8 mouse cellular contexts compared by ENCODE assay signal in genomic region chr9:107624539-107624938, GRCm38 (mm10). TPM values are rescaled to one million over a fixed set of nuclear protein-coding genes. Genes with fewer than 3 reads are reported as not detected.
DNase-seq lines count a peak whose midpoint lies in the region; ATAC-seq and TF ChIP-seq lines count a peak whose summit lies in the region.

No protein-coding gene starts in this region.

- H3K27me3 ChIP-seq in G1E (ENCODE audit: insufficient read depth, low read length) = no peaks in the 10 kb centered on the region
- no peaks in the 10 kb centered on the region for H3K27me3 ChIP-seq in liver, embryonic 11.5 days (replicated peaks; ENCODE audit: control insufficient read depth, insufficient read depth, low read length)

- ATAC-seq in G1E (ENCODE audit: extremely low read depth, insufficient number of reproducible peaks, low FRiP score, poor library complexity, severe bottlenecking) = peak; percentile 67
- no peak for ATAC-seq in liver, embryonic 11.5 days (replicated peaks; ENCODE audit: low FRiP score)

- H3K4me1 ChIP-seq in G1E (ENCODE audit: insufficient read depth, low read depth, low read length) = peaks cover 67% of the 10 kb centered on the region
- peaks cover 49% of the 10 kb centered on the region for H3K4me1 ChIP-seq in liver, embryonic 11.5 days (replicated peaks; ENCODE audit: control insufficient read depth, insufficient read depth, low read length)
- peaks cover 50% of the 10 kb centered on the region for H3K4me1 ChIP-seq in olfactory bulb, adult 2 months (ENCODE audit: control insufficient read depth, insufficient read depth, low read length)

- H3K4me2 ChIP-seq in liver, embryonic 11.5 days = peak overlapping the region; percentile 12

- peaks cover 94% of the 10 kb centered on the region for H3K36me3 ChIP-seq in G1E (replicated peaks)
- H3K36me3 ChIP-seq in liver, embryonic 11.5 days (ENCODE audit: control insufficient read depth, insufficient read depth, low read length) = peaks cover 13% of the 10 kb centered on the region; the same call in 1 of the 2 replicates

- peak overlapping the region; percentile 19; the same call in 1 of the 2 replicates for H3K27ac ChIP-seq in liver, embryonic 11.5 days (ENCODE audit: low read depth, low read length)
- H3K27ac ChIP-seq in olfactory bulb, adult 2 months (ENCODE audit: insufficient read depth, low read depth, low read length) = peak overlapping the region; percentile 34; the same call in 1 of the 2 replicates

- TF ChIP-seq CTCF in G1E (IDR thresholded peaks at IDR 0.05; ENCODE audit: low read depth, low read length) = no peak
- TF ChIP-seq CTCF in olfactory bulb, adult 2 months (IDR thresholded peaks at IDR 0.05; ENCODE audit: insufficient read depth, low read depth, low read length) = no peak

- WGBS in liver, embryonic 11.5 days = 63% methylated on average over 5 of the region's 5 CpGs
- 65% methylated on average over 5 of the region's 5 CpGs for WGBS in olfactory bulb, adult 2 months

- peak overlapping the region; percentile 55; the same call in 1 of the 2 replicates for H3K4me3 ChIP-seq in G1E (ENCODE audit: low read depth, low read length)
- no peak overlapping the region for H3K4me3 ChIP-seq in liver, embryonic 11.5 days (ENCODE audit: low read depth, low read length)
- H3K4me3 ChIP-seq in olfactory bulb, adult 2 months (ENCODE audit: insufficient read depth, low read depth, low read length) = no peak overlapping the region

- TF ChIP-seq POLR2A in olfactory bulb, adult 2 months (IDR thresholded peaks at IDR 0.05; ENCODE audit: insufficient read depth, low read depth, low read length) = no peak

- peak; percentile 80 for DNase-seq in CD4-positive helper T cell, adult 2 months (ENCODE audit: low read depth, low spot score)
- DNase-seq in G1E (ENCODE audit: low spot score) = peak; percentile 54
- peak; percentile 62 to 64 for DNase-seq in heart, postnatal 10 days
- DNase-seq in liver, embryonic 11.5 days (ENCODE audit: low spot score) = no peak
- DNase-seq in embryo, embryonic 10 days (ENCODE audit: low spot score) = no peak
- DNase-seq in cerebellum, adult 11-12 months = no peak
- no peak for DNase-seq in layer of hippocampus, adult 18-20 months (ENCODE audit: low spot score in 2 of 2)

- H3K9me3 ChIP-seq in G1E (replicated peaks) = no peaks in the 10 kb centered on the region
- no peaks in the 10 kb centered on the region for H3K9me3 ChIP-seq in liver, embryonic 11.5 days (ENCODE audit: control insufficient read depth, low read length)

- H3K9ac ChIP-seq in liver, embryonic 11.5 days (ENCODE audit: low read depth, low read length) = peak overlapping the region; percentile 32; the same call in 1 of the 2 replicates

- intact Hi-C loops in heart, postnatal 10 days (cut with DNase I) = no loop called here

RNA-seq across cellular contexts. Expression of gene Gnai2, which starts 10.6 kb away (rescaled TPM):
- 337 and 375 TPM in 2 replicates for total RNA-seq in G1E (2014; fragmentation: Nextera tagmentation)
- total RNA-seq in G1E (2017) = 232 TPM in 2 replicates
- 657 and 787 TPM in 2 replicates for polyA plus RNA-seq in G1E (2012)
- 100 to 1,000 TPM; 422 to 478 TPM for total RNA-seq in heart, postnatal 10 days (2021)
- 217 and 233 TPM in 2 replicates for polyA plus RNA-seq in liver, embryonic 11.5 days (2014; fragmentation: Nextera tagmentation; extraction: Ambion mirVana)
- polyA plus RNA-seq in olfactory bulb, adult 2 months (2012; ENCODE audit: insufficient read depth, insufficient read length, low replicate concordance, missing spikeins) = 1,429 TPM in 1 of 2 replicates, not detected in the other
- total RNA-seq in layer of hippocampus, adult 18-20 months (2021) = 100 to 1,000 TPM; 228 to 231 TPM

RNA-seq across cellular contexts. Expression of gene Sema3b, which starts 15.5 kb away (rescaled TPM):
- total RNA-seq in G1E (2014; fragmentation: Nextera tagmentation) = not detected in 2 replicates
- total RNA-seq in G1E (2017) = 0.27 TPM in 1 of 2 replicates, not detected in the other
- polyA plus RNA-seq in G1E (2012) = not detected in 2 replicates
- 10 to 100 TPM; 15.4 to 17.3 TPM for total RNA-seq in heart, postnatal 10 days (2021)
- 0.63 and 0.79 TPM in 2 replicates for polyA plus RNA-seq in liver, embryonic 11.5 days (2014; fragmentation: Nextera tagmentation; extraction: Ambion mirVana)
- polyA plus RNA-seq in olfactory bulb, adult 2 months (2012; ENCODE audit: insufficient read depth, insufficient read length, low replicate concordance, missing spikeins) = not detected in 2 replicates
- total RNA-seq in layer of hippocampus, adult 18-20 months (2021) = 1 to 10 TPM; 1.5 to 2.5 TPM

RNA-seq across cellular contexts. Expression of gene Ifrd2, which starts 37.1 kb away (rescaled TPM):
- total RNA-seq in G1E (2014; fragmentation: Nextera tagmentation) = 178 and 183 TPM in 2 replicates
- total RNA-seq in G1E (2017) = 76.0 and 76.7 TPM in 2 replicates
- polyA plus RNA-seq in G1E (2012) = 153 and 156 TPM in 2 replicates
- total RNA-seq in heart, postnatal 10 days (2021) = 10 to 100 TPM; 36.9 to 40.7 TPM
- 219 and 230 TPM in 2 replicates for polyA plus RNA-seq in liver, embryonic 11.5 days (2014; fragmentation: Nextera tagmentation; extraction: Ambion mirVana)
- not detected in 2 replicates for polyA plus RNA-seq in olfactory bulb, adult 2 months (2012; ENCODE audit: insufficient read depth, insufficient read length, low replicate concordance, missing spikeins)
- total RNA-seq in layer of hippocampus, adult 18-20 months (2021) = 10 to 100 TPM; 12.5 to 13.2 TPM

RNA-seq across cellular contexts. Expression of gene Hyal3, which starts 43.9 kb away (rescaled TPM):
- total RNA-seq in G1E (2014; fragmentation: Nextera tagmentation) (4.6 and 7.7 TPM in 2 replicates), G1E (2017) (1.1 and 1.4 TPM in 2 replicates)
- 0.29 and 0.53 TPM in 2 replicates for polyA plus RNA-seq in G1E (2012)
- under 1 TPM; 0.41 to 0.79 TPM for total RNA-seq in heart, postnatal 10 days (2021)
- polyA plus RNA-seq in liver, embryonic 11.5 days (2014; fragmentation: Nextera tagmentation; extraction: Ambion mirVana) = 1.0 and 1.5 TPM in 2 replicates
- polyA plus RNA-seq in olfactory bulb, adult 2 months (2012; ENCODE audit: insufficient read depth, insufficient read length, low replicate concordance, missing spikeins) = not detected in 2 replicates
- total RNA-seq in layer of hippocampus, adult 18-20 months (2021) = 1 to 10 TPM; 1.1 to 1.4 TPM

RNA-seq across cellular contexts. Expression of gene Slc38a3, which starts 44.8 kb away (rescaled TPM):
- total RNA-seq in G1E (2014; fragmentation: Nextera tagmentation) (not detected in 2 replicates), G1E (2017) (0.11 and 0.12 TPM in 2 replicates)
- polyA plus RNA-seq in G1E (2012) = not detected in 2 replicates
- 10 to 100 TPM; 20.5 to 22.6 TPM for total RNA-seq in heart, postnatal 10 days (2021)
- polyA plus RNA-seq in liver, embryonic 11.5 days (2014; fragmentation: Nextera tagmentation; extraction: Ambion mirVana) = 3.9 and 4.0 TPM in 2 replicates
- polyA plus RNA-seq in olfactory bulb, adult 2 months (2012; ENCODE audit: insufficient read depth, insufficient read length, low replicate concordance, missing spikeins) = not detected in 2 replicates
- total RNA-seq in layer of hippocampus, adult 18-20 months (2021) = 10 to 100 TPM; 57.8 to 62.6 TPM

Comparison
In these comparisons a context has a peak if more than half of its experiments do, and no peak if none do; other contexts are left out.
1. DNase-seq: peak in CD4-positive helper T cell, adult 2 months (single experiment), G1E (single experiment) and heart, postnatal 10 days (2 of 2); none in liver, embryonic 11.5 days (single experiment), embryo, embryonic 10 days (single experiment), cerebellum, adult 11-12 months (single experiment) and layer of hippocampus, adult 18-20 months (0 of 2).
2. RNA of gene Sema3b, which starts 15.5 kb away (total RNA-seq): 15.4 to 17.3 TPM in heart, postnatal 10 days; 1.5 to 2.5 TPM in layer of hippocampus, adult 18-20 months and 0.27 TPM in G1E; every median in the first group is over 4 times any median in the second.